Mouse (Mus musculus): ENCODE measurements around the gene Sdk1. TPM values are rescaled to one million over a fixed set of nuclear protein-coding genes. Genes with fewer than 3 reads are reported as not detected.
"Not testable (repeated sequence)": the region's sequence is repeated elsewhere in the genome, so short reads cannot be mapped to it uniquely, and the experiment has no call there.

Gene Sdk1
- polyA plus RNA-seq, 3 experiments from 2014 or later = not detected

GRCm38 (mm10) chr5:141468821-141469220, 227.5 kb downstream of the Sdk1 start:
- ATAC-seq = no peak

- ATAC-seq = no peak
Measured at GRCm38 (mm10) chr5:141505281-141505680, 264.0 kb downstream of the Sdk1 start.

- no peak for ATAC-seq
Measured at GRCm38 (mm10) chr5:141506344-141506743, 265.1 kb downstream of the Sdk1 start.

GRCm38 (mm10) chr5:141524801-141525715, 283.8 kb downstream of the Sdk1 start:
- ATAC-seq = no peak

- ATAC-seq = no peak
Measured at GRCm38 (mm10) chr5:141540193-141540592, 298.9 kb downstream of the Sdk1 start.

- ATAC-seq = no peak
Measured at GRCm38 (mm10) chr5:141542890-141543666, 301.8 kb downstream of the Sdk1 start.

GRCm38 (mm10) chr5:141553444-141553843, 312.2 kb downstream of the Sdk1 start:
- no peak for ATAC-seq

- ATAC-seq = no peak
Measured at GRCm38 (mm10) chr5:141558731-141559130, 317.4 kb downstream of the Sdk1 start.

GRCm38 (mm10) chr5:141560325-141560724, 319.0 kb downstream of the Sdk1 start:
- no peak for ATAC-seq

GRCm38 (mm10) chr5:141561989-141562560, 320.8 kb downstream of the Sdk1 start:
- no peak for ATAC-seq

- no peak for ATAC-seq
Measured at GRCm38 (mm10) chr5:141564197-141564596, 322.9 kb downstream of the Sdk1 start.

GRCm38 (mm10) chr5:141568106-141568505, 326.8 kb downstream of the Sdk1 start:
- ATAC-seq = no peak

- ATAC-seq = no peak
Measured at GRCm38 (mm10) chr5:141570442-141570841, 329.2 kb downstream of the Sdk1 start.

- ATAC-seq = no peak
Measured at GRCm38 (mm10) chr5:141574263-141574662, 333.0 kb downstream of the Sdk1 start.

- ATAC-seq = no peak
Measured at GRCm38 (mm10) chr5:141591246-141591645, 350.0 kb downstream of the Sdk1 start.

- ATAC-seq = no peak
Measured at GRCm38 (mm10) chr5:141612721-141613120, 371.4 kb downstream of the Sdk1 start.

GRCm38 (mm10) chr5:141615763-141616162, 374.5 kb downstream of the Sdk1 start:
- no peak for ATAC-seq

GRCm38 (mm10) chr5:141617660-141618059, 376.4 kb downstream of the Sdk1 start:
- ATAC-seq = no peak

- ATAC-seq = no peak
Measured at GRCm38 (mm10) chr5:141625401-141625800, 384.1 kb downstream of the Sdk1 start.

- ATAC-seq = no peak
Measured at GRCm38 (mm10) chr5:141631641-141632040, 390.4 kb downstream of the Sdk1 start.

GRCm38 (mm10) chr5:141633271-141633670, 392.0 kb downstream of the Sdk1 start:
- no peak for ATAC-seq

GRCm38 (mm10) chr5:141636406-141636805, 395.1 kb downstream of the Sdk1 start:
- ATAC-seq = no peak

GRCm38 (mm10) chr5:141637054-141637453, 395.8 kb downstream of the Sdk1 start:
- ATAC-seq = not testable (repeated sequence)
